Mouse (Mus musculus) liver, embryonic 14.5 days (tissue): ENCODE measurements around the gene Il16.

Experiments used
- CTCF ChIP-seq: IDR thresholded peaks from 2 replicates; pipeline ENCODE4 v1.5.1; 2016; ENCODE audit warnings: antibody characterized with exemption, low read depth, control low read depth
- EP300 ChIP-seq: IDR thresholded peaks from 2 replicates; pipeline ENCODE4 v1.6.1; 2016; ENCODE audit warnings: antibody characterized with exemption, low read depth

DNA sequence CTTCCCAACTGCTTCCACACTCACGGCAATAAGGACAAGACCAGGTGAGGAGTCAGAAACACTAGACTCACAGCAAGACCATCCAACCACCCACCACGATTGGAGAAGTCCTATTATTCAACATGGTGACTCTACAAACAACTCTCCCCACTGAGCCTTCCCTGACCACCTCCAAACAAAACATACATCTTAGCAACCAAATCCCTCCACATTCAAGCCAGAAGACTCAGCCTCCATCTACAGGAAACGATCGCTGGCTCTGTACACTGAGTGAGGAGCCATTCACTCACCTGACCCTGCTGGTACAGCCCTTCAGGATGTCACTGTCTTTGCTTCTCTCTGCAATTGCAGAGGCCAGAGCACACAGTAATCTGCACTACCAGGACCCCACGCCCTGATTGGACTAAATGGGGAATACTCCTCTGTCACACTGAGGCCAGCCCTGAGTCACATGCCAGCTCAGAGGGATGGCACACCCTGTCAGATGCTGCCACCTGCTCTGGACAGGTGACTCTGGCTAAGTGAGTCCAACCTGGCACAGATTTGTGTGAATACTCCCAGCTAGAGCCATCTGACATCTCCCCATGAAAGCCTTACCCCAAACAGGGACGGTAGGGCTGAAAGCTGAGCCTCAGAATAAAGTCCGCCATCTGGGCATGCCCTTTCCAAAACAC, 10.3 kb downstream of the Il16 start:
- TF ChIP-seq CTCF (no peak), EP300 (no peak)
